Mouse (Mus musculus) kidney, postnatal 0 days (tissue): Measurements from ENCODE around the gene Erich6. TPM values are rescaled to one million over a fixed set of nuclear protein-coding genes. Genes with fewer than 3 reads are reported as not detected.

Experiments used
- ATAC-seq: fragments of 200-750 bp; cut with Nextera tagmentation; replicated peaks from 2 replicates; pipeline ENCODE4 v1.8.0; 2017; ENCODE audit warnings: low read depth, moderate number of reproducible peaks, moderate TSS enrichment, moderate library complexity; ENCODE audit not compliant: low FRiP score
- DNase-seq: peaks from one replicate; pipeline ENCODE4 v3.0.0-alpha.2; 2016; ENCODE audit warnings: low spot score
- H3K27ac ChIP-seq: fragments of 300-500 bp; sonication (generic); 2 replicates; pipeline ENCODE4 v1.5.1; 2014; ENCODE audit warnings: mild to moderate bottlenecking
- H3K27me3 ChIP-seq: fragments of 300-500 bp; sonication (generic); 2 replicates; pipeline ENCODE4 v1.6.1; 2014; ENCODE audit warnings: low read length, mixed read lengths; ENCODE audit not compliant: insufficient read depth
- H3K36me3 ChIP-seq: fragments of 300-500 bp; sonication (generic); 2 replicates; pipeline ENCODE4 v1.6.1; 2014; ENCODE audit warnings: low read length, mixed read lengths; ENCODE audit not compliant: insufficient read depth
- H3K4me1 ChIP-seq: fragments of 300-500 bp; sonication (generic); replicated peaks from 2 replicates; pipeline ENCODE4 v1.6.1; 2014; ENCODE audit warnings: antibody characterized with exemption, low read length, mixed read lengths; ENCODE audit not compliant: insufficient read depth
- H3K4me2 ChIP-seq: fragments of 300-500 bp; sonication (generic); 2 replicates; pipeline ENCODE4 v1.6.1; 2014; ENCODE audit warnings: mild to moderate bottlenecking, low read length, moderate library complexity, mixed read lengths
- H3K4me3 ChIP-seq: fragments of 300-500 bp; sonication (generic); replicated peaks from 2 replicates; pipeline ENCODE4 v1.5.1; 2014; ENCODE audit warnings: low read depth, low read length
- H3K9ac ChIP-seq: fragments of 300-500 bp; sonication (generic); 2 replicates; pipeline ENCODE4 v1.6.1; 2014; ENCODE audit warnings: low read depth, low read length
- H3K9me3 ChIP-seq: fragments of 300-500 bp; sonication (generic); replicated peaks from 2 replicates; pipeline ENCODE4 v1.6.1; 2016; ENCODE audit warnings: low read length, inconsistent platforms, mixed read lengths
- CTCF ChIP-seq: IDR thresholded peaks from 2 replicates; pipeline ENCODE4 v1.5.1; 2016; ENCODE audit warnings: antibody characterized with exemption, low read depth, mild to moderate bottlenecking, moderate library complexity
- WGBS: fragments of 180-500 bp; shearing (Covaris S2); extraction: QIAGEN DNeasy Blood & Tissue Kit; methylation state at CpG from one replicate; pipeline ENCODE4 v1.1.7; 2014; 5-methylcytosine and 5-hydroxymethylcytosine counted together
- polyA plus RNA-seq: library from polyadenylated mRNA; unstranded; fragments of >200 nt; fragmentation: Nextera tagmentation; extraction: Ambion mirVana; gene quantifications from 2 replicates; pipeline ENCODE4 v1.2.1, GENCODE M21; 2015

The Erich6 gene
- polyA plus RNA-seq, 1 experiment from 2014 or later, result not detected

DNA sequence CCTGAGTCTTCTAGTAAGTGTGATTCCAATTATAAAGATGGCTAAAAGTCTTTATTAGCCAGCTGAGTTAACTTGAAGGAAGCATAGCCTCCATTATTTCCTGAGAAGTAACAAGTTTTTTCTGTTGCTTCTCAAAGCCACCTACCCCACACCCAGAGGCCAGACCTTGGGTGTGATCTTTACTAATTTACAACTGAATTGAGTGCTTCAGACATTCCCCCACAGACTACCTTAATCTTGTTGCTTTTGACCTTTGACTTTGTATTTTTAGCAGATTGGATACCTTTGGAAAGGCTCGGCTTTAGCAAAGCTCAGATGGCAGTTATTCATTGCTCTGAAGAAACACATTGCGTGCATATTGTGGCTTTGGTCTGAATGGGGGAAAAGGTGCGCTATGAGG lies 66.2 kb downstream of the Erich6 start:
- no peaks in the 10 kb centered on the region for H3K4me1 ChIP-seq
- no peak overlapping the region for H3K9ac ChIP-seq
- no peak overlapping the region for H3K4me3 ChIP-seq
- DNase-seq, result no peak
- ATAC-seq, result no peak
- H3K27ac ChIP-seq, result no peak overlapping the region
- H3K36me3 ChIP-seq, result no peaks in the 10 kb centered on the region
- H3K4me2 ChIP-seq, result no peak overlapping the region
- no peak for TF ChIP-seq CTCF
- 75% methylated on average over 3 of the region's 3 CpGs for WGBS
- no peaks in the 10 kb centered on the region for H3K9me3 ChIP-seq
- H3K27me3 ChIP-seq, result no peaks in the 10 kb centered on the region

Other genes with a start within 250 kb of the Erich6 start
- gene Tsc22d2, start 222.5 kb downstream of the Erich6 start, polyA plus RNA-seq, result 14.5 and 17.1 TPM in 2 replicates
- gene Eif2a, start 111.4 kb downstream of the Erich6 start, polyA plus RNA-seq, result 51.5 and 55.8 TPM in 2 replicates
- 142 and 159 TPM in 2 replicates for gene Serp1, start 111.3 kb downstream of the Erich6 start, polyA plus RNA-seq
- gene Selenot, start 60.6 kb downstream of the Erich6 start, polyA plus RNA-seq, result 24.9 and 29.0 TPM in 2 replicates
- 5.5 TPM in 2 replicates for gene Siah2, start 55.2 kb upstream of the Erich6 start, polyA plus RNA-seq
- gene Mindy4b-ps, start 185.1 kb upstream of the Erich6 start, polyA plus RNA-seq, result not detected in 2 replicates
- gene Clrn1, start 248.1 kb upstream of the Erich6 start, polyA plus RNA-seq, result 1.1 TPM in 2 replicates